Comparison of ENCODE assay signal across 8 mouse cellular contexts in the genomic region with DNA sequence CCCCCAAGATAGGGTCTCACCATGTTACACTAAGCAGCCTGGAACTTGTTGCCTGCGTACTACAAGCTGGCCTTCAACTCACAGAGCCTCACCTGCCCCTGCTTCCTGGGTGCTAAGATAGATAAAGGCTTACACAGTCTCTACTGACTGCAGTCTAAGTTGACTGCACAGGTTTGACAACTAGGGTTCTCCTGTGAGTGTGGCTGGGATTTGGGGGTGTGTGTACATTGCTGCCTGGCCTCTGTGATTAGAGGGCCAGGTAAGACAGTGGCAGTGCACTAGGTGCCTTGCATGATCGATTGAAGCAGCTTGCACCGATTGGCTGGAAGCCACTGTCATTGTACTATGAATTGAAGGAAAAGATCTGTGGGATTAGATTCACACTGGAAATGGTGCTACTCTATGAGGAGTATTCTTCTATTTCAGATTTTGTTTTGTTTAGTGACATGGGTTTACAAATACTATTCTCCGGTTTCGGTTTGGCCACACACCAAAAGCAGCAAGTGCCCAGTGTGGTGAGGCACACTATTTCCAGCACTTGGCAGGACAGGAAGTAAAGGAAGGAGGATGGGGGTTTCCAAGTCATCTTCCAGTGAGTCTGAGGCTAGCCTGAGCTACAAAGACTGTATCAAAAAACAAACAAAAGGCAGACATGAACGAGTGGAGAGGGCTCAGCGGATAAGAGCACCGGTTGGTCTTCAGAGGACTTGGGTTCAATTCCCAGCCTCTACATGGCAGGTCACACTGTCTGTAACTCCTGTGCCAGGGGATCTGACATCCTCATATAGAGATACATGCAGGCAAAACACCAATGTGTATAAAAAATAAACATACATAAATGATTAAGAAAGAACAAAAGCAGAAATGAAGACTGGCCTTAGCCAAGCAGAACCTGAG. TPM values are rescaled to one million over a fixed set of nuclear protein-coding genes. Genes with fewer than 3 reads are reported as not detected.
A peak's percentile ranks its signal among the peaks of the same experiment; 100 is the strongest.
DNase-seq lines count a peak whose midpoint lies in the region; ATAC-seq lines count a peak whose summit lies in the region.

No protein-coding gene starts in this region.

- H3K27ac ChIP-seq in forebrain, embryonic 11.5 days (ENCODE audit: low read depth, low read length): no peak overlapping the region
- H3K27ac ChIP-seq in limb, embryonic 15.5 days: peak overlapping the region; percentile 38
- H3K27ac ChIP-seq in midbrain, embryonic 16.5 days (ENCODE audit: low read length): peak overlapping the region; percentile 64

- no peaks in the 10 kb centered on the region for H3K9me3 ChIP-seq in forebrain, embryonic 11.5 days (ENCODE audit: control insufficient read depth, low read length)
- H3K9me3 ChIP-seq in limb, embryonic 15.5 days: no peaks in the 10 kb centered on the region
- H3K9me3 ChIP-seq in midbrain, embryonic 16.5 days (replicated peaks; ENCODE audit: control insufficient read depth, low read length, poor library complexity, severe bottlenecking): no peaks in the 10 kb centered on the region

- H3K4me1 ChIP-seq in forebrain, embryonic 11.5 days (replicated peaks; ENCODE audit: control insufficient read depth, insufficient read depth, low read length): peaks cover 12% of the 10 kb centered on the region; the same call in 1 of the 2 replicates
- H3K4me1 ChIP-seq in limb, embryonic 15.5 days: peaks cover 52% of the 10 kb centered on the region
- H3K4me1 ChIP-seq in midbrain, embryonic 16.5 days (ENCODE audit: control insufficient read depth, insufficient read depth, low read length): peaks cover 40% of the 10 kb centered on the region

- peak overlapping the region; percentile 35 for H3K4me2 ChIP-seq in forebrain, embryonic 11.5 days (ENCODE audit: low read depth, low read length, severe bottlenecking)
- H3K4me2 ChIP-seq in limb, embryonic 15.5 days: peak overlapping the region; percentile 72
- H3K4me2 ChIP-seq in midbrain, embryonic 16.5 days (ENCODE audit: low read length): peak overlapping the region; percentile 52

- no peaks in the 10 kb centered on the region for H3K36me3 ChIP-seq in forebrain, embryonic 11.5 days (ENCODE audit: control insufficient read depth, insufficient read depth, low read length)
- H3K36me3 ChIP-seq in limb, embryonic 15.5 days: no peaks in the 10 kb centered on the region
- no peaks in the 10 kb centered on the region for H3K36me3 ChIP-seq in midbrain, embryonic 16.5 days (ENCODE audit: control insufficient read depth, insufficient read depth, low read length)

- 58% methylated on average over 8 of the region's 8 CpGs for WGBS in forebrain, embryonic 11.5 days
- 57% methylated on average over 8 of the region's 8 CpGs for WGBS in limb, embryonic 15.5 days
- WGBS in midbrain, embryonic 16.5 days: 52% methylated on average over 8 of the region's 8 CpGs

- peak overlapping the region; percentile 76; the same call in 1 of the 2 replicates for H3K4me3 ChIP-seq in forebrain, embryonic 11.5 days (ENCODE audit: low read depth, low read length)
- peak overlapping the region; percentile 70 for H3K4me3 ChIP-seq in limb, embryonic 15.5 days
- peak overlapping the region; percentile 59 for H3K4me3 ChIP-seq in midbrain, embryonic 16.5 days (ENCODE audit: low read depth, low read length)

- H3K9ac ChIP-seq in forebrain, embryonic 11.5 days (ENCODE audit: low read length): peak overlapping the region; percentile 37; the same call in 1 of the 2 replicates
- no peak overlapping the region for H3K9ac ChIP-seq in limb, embryonic 15.5 days
- H3K9ac ChIP-seq in midbrain, embryonic 16.5 days (ENCODE audit: low read depth, low read length): peak overlapping the region; percentile 78

- DNase-seq in cerebellum, adult 11 months: no peak
- peak; percentile 60 for DNase-seq in 3T3-L1 (ENCODE audit: low read depth, low spot score)
- DNase-seq in forebrain, embryonic 11.5 days (ENCODE audit: low spot score): no peak
- DNase-seq in left cerebral cortex, adult 11 months (ENCODE audit: low spot score): no peak
- DNase-seq in ovary, postnatal 14 days (ENCODE audit: low spot score): no peak

- H3K27me3 ChIP-seq in forebrain, embryonic 11.5 days (ENCODE audit: control insufficient read depth, insufficient read depth, low read length): no peaks in the 10 kb centered on the region
- no peaks in the 10 kb centered on the region for H3K27me3 ChIP-seq in limb, embryonic 15.5 days
- H3K27me3 ChIP-seq in midbrain, embryonic 16.5 days (ENCODE audit: control insufficient read depth, insufficient read depth, low read depth, low read length): no peaks in the 10 kb centered on the region

- peak; percentile 16; the same call in 1 of the 2 replicates for ATAC-seq in cerebellum, adult (ENCODE audit: insufficient number of reproducible peaks, low FRiP score, low TSS enrichment)
- peak; percentile 48; the same call in 1 of the 2 replicates for ATAC-seq in forebrain, embryonic 11.5 days (replicated peaks; ENCODE audit: low FRiP score)
- no peak for ATAC-seq in limb, embryonic 15.5 days (ENCODE audit: insufficient number of reproducible peaks, low FRiP score, low TSS enrichment, low read depth)
- ATAC-seq in midbrain, embryonic 16.5 days: peak; percentile 69

RNA-seq across cellular contexts. Expression of gene Oaz2, which starts 7.9 kb away (rescaled TPM):
- polyA plus RNA-seq in forebrain, embryonic 11.5 days (2014; fragmentation: Nextera tagmentation; extraction: Ambion mirVana): 208 and 218 TPM in 2 replicates
- polyA plus RNA-seq in limb, embryonic 15.5 days (2015; fragmentation: Nextera tagmentation; extraction: Ambion mirVana): 315 and 328 TPM in 2 replicates
- polyA plus RNA-seq in midbrain, embryonic 16.5 days (2015; fragmentation: Nextera tagmentation; extraction: Ambion mirVana): 384 and 407 TPM in 2 replicates

RNA-seq across cellular contexts. Expression of gene Rbpms2, which starts 46.3 kb away (rescaled TPM):
- 20.3 and 23.6 TPM in 2 replicates for polyA plus RNA-seq in forebrain, embryonic 11.5 days (2014; fragmentation: Nextera tagmentation; extraction: Ambion mirVana)
- polyA plus RNA-seq in limb, embryonic 15.5 days (2015; fragmentation: Nextera tagmentation; extraction: Ambion mirVana): 7.9 and 9.5 TPM in 2 replicates
- polyA plus RNA-seq in midbrain, embryonic 16.5 days (2015; fragmentation: Nextera tagmentation; extraction: Ambion mirVana): 2.9 TPM in 2 replicates
